Mouse (Mus musculus) MEL (cell line): ENCODE data around the gene Tjp1. TPM values are rescaled to one million over a fixed set of nuclear protein-coding genes. Genes with fewer than 3 reads are reported as not detected.

Source experiments
- DNase-seq: peaks from one replicate; pipeline ENCODE4 v3.0.0; 2011; ENCODE audit warnings: low read depth, low spot score
- H3K27ac ChIP-seq: 2 replicates; pipeline ENCODE4 v1.5.1; 2012; ENCODE audit warnings: low read depth, mild to moderate bottlenecking, control low read depth, low read length, moderate library complexity; ENCODE audit not compliant: control insufficient read depth
- H3K27me3 ChIP-seq, 2 experiments: fragments of 150-350 bp in 1 of 2; sonication (generic) in 1 of 2; 2 replicates each; pipeline ENCODE4 v1.6.1; 2012; ENCODE audit warnings: low read length in 2 of 2, mild to moderate bottlenecking in 2 of 2, improper control_type of control experiment in 1 of 2, moderate library complexity in 1 of 2; ENCODE audit not compliant: insufficient read depth in 2 of 2, control insufficient read depth in 1 of 2
- H3K36me3 ChIP-seq, 2 experiments: 2 replicates each; pipeline ENCODE4 v1.6.1; 2012 to 2014; ENCODE audit warnings: low read length in 2 of 2, improper control_type of control experiment in 1 of 2, inconsistent platforms in 1 of 2, mild to moderate bottlenecking in 1 of 2; ENCODE audit not compliant: insufficient read depth in 2 of 2, control insufficient read depth in 1 of 2
- H3K4me1 ChIP-seq, 2 experiments: fragments of 150-350 bp in 1 of 2; sonication (generic) in 1 of 2; 2 replicates each; pipeline ENCODE4 v1.6.1; 2012; ENCODE audit warnings: low read length in 2 of 2, improper control_type of control experiment in 1 of 2, mild to moderate bottlenecking in 1 of 2; ENCODE audit not compliant: insufficient read depth in 2 of 2, control insufficient read depth in 1 of 2
- H3K4me3 ChIP-seq, 2 experiments: fragments of 150-350 bp in 1 of 2; sonication (generic) in 1 of 2; 2 replicates each; pipeline ENCODE4 v1.5.1; 2012; ENCODE audit warnings: low read depth in 2 of 2, low read length in 2 of 2, mild to moderate bottlenecking in 2 of 2, moderate library complexity in 2 of 2, control low read depth in 1 of 2, improper control_type of control experiment in 1 of 2; ENCODE audit not compliant: control insufficient read depth in 1 of 2, insufficient read depth in 1 of 2
- H3K79me2 ChIP-seq: 2 replicates; pipeline ENCODE4 v1.6.1; 2012; ENCODE audit warnings: mild to moderate bottlenecking, low read length, moderate library complexity; ENCODE audit not compliant: control insufficient read depth, poor library complexity, insufficient read depth
- H3K9ac ChIP-seq: 2 replicates; pipeline ENCODE4 v1.6.1; 2012; ENCODE audit warnings: low read depth, mild to moderate bottlenecking, control low read depth, low read length, moderate library complexity; ENCODE audit not compliant: control insufficient read depth, poor library complexity, severe bottlenecking
- H3K9me3 ChIP-seq: fragments of 150-350 bp; sonication (generic); replicated peaks from 2 replicates; pipeline ENCODE4 v1.6.1; 2012; ENCODE audit warnings: mild to moderate bottlenecking, low read length, improper control_type of control experiment, moderate library complexity; ENCODE audit not compliant: insufficient read depth
- BHLHE40 ChIP-seq: IDR thresholded peaks from 2 replicates; pipeline ENCODE4 v1.6.1; 2012; ENCODE audit warnings: low read depth, mild to moderate bottlenecking, inconsistent platforms, low read length, improper control_type of control experiment, borderline replicate concordance
- EP300 ChIP-seq, 2 experiments: IDR thresholded peaks; 2 replicates each; pipeline ENCODE4 v1.6.1; 2011; ENCODE audit warnings: improper control_type of control experiment in 2 of 2, low read length in 2 of 2, low read depth in 1 of 2, mild to moderate bottlenecking in 1 of 2
- GABPA ChIP-seq: IDR thresholded peaks from 2 replicates; pipeline ENCODE4 v1.6.1; 2012; ENCODE audit warnings: low read depth, mild to moderate bottlenecking, inconsistent platforms, low read length, improper control_type of control experiment, moderate library complexity
- JUND ChIP-seq: IDR thresholded peaks from 2 replicates; pipeline ENCODE4 v1.6.1; 2011; ENCODE audit warnings: low read depth, mild to moderate bottlenecking, improper control_type of control experiment, low read length
- MAFK ChIP-seq: IDR thresholded peaks from 2 replicates; pipeline ENCODE4 v1.6.1; 2011; ENCODE audit warnings: low read depth, mild to moderate bottlenecking, low read length, improper control_type of control experiment, borderline replicate concordance
- MEF2A ChIP-seq: IDR thresholded peaks from 2 replicates; pipeline ENCODE4 v1.6.1; 2014; ENCODE audit warnings: low read depth, mild to moderate bottlenecking, inconsistent platforms, low read length, improper control_type of control experiment; ENCODE audit not compliant: poor library complexity, insufficient replicate concordance, severe bottlenecking; ENCODE audit errors: extremely low read depth
- POLR2A ChIP-seq, 2 experiments: IDR thresholded peaks; 2 replicates each; pipeline ENCODE4 v1.6.1; 2011 to 2012; ENCODE audit warnings: low read length in 2 of 2, mild to moderate bottlenecking in 2 of 2, control low read depth in 1 of 2, improper control_type of control experiment in 1 of 2, low read depth in 1 of 2, moderate library complexity in 1 of 2; ENCODE audit not compliant: control insufficient read depth in 1 of 2, insufficient read depth in 1 of 2, poor library complexity in 1 of 2
- POLR2AphosphoS5 ChIP-seq: IDR thresholded peaks from 2 replicates; pipeline ENCODE4 v1.6.1; 2012; ENCODE audit warnings: low read depth, borderline replicate concordance, mild to moderate bottlenecking, inconsistent platforms, low read length, moderate library complexity, mixed read lengths
- RAD21 ChIP-seq: IDR thresholded peaks from 2 replicates; pipeline ENCODE4 v1.6.1; 2011; ENCODE audit warnings: mild to moderate bottlenecking, low read depth, low read length, improper control_type of control experiment
- RCOR1 ChIP-seq: IDR thresholded peaks from 2 replicates; pipeline ENCODE4 v1.6.1; 2012; ENCODE audit warnings: low read depth, mild to moderate bottlenecking, inconsistent platforms, low read length, improper control_type of control experiment
- TAL1 ChIP-seq: IDR thresholded peaks from 2 replicates; pipeline ENCODE4 v1.6.1; 2012; ENCODE audit warnings: mild to moderate bottlenecking, inconsistent platforms, low read length, moderate library complexity, mixed read lengths
- USF1 ChIP-seq: IDR thresholded peaks from 2 replicates; pipeline ENCODE4 v1.6.1; 2014; ENCODE audit warnings: low read depth, mild to moderate bottlenecking, inconsistent platforms, low read length, improper control_type of control experiment, moderate library complexity
- ZKSCAN1 ChIP-seq: IDR thresholded peaks from 2 replicates; pipeline ENCODE4 v1.6.1; 2012; ENCODE audit warnings: low read depth, mild to moderate bottlenecking, inconsistent platforms, low read length, improper control_type of control experiment, moderate library complexity
- polyA plus RNA-seq, 2 experiments: library from polyadenylated mRNA; stranded (reverse) in 1 of 2; unstranded in 1 of 2; fragments of >175 nt in 1 of 2; fragments of >200 nt in 1 of 2; gene quantifications; 2 replicates each; pipeline versions ENCODE4 v1.2.1 to v1.2.4; 2012; ENCODE audit warnings: low replicate concordance in 2 of 2, low read depth in 1 of 2; ENCODE audit not compliant: insufficient read length in 2 of 2, insufficient read depth in 1 of 2, missing spikeins in 1 of 2
- total RNA-seq: library from RNA; depleted of rRNA; stranded (reverse); fragments of 300-350 nt; gene quantifications from 2 replicates; pipeline ENCODE4 v1.2.3, GENCODE M21; 2012

The Tjp1 gene
- total and polyA plus RNA-seq, 3 experiments, result 0.01 TPM; not detected in 2

GRCm38 (mm10) chr7:65370381-65370786 is 157.2 kb downstream of the Tjp1 start:
- Histone ChIP-seq H3K27me3 (no peaks in the 10 kb centered on the region), H3K27ac (no peak overlapping the region), H3K4me3 (no peak overlapping the region), H3K9me3 (no peaks in the 10 kb centered on the region), H3K79me2 (no peaks in the 10 kb centered on the region), H3K4me1 (no peaks in the 10 kb centered on the region), H3K36me3 (0 out of 4 replicates have a peak, but pooled peaks cover 0 to 2% of the 10 kb centered on the region in 2 experiments), H3K9ac (no peak overlapping the region)
- DNase-seq, result no peak
- no peak for TF ChIP-seq POLR2A (IDR thresholded peaks at IDR 0.05; ENCODE audit: control insufficient read depth in 1 of 2, insufficient read depth in 1 of 2, low read depth in 1 of 2, low read length in 2 of 2, poor library complexity in 1 of 2)

DNA sequence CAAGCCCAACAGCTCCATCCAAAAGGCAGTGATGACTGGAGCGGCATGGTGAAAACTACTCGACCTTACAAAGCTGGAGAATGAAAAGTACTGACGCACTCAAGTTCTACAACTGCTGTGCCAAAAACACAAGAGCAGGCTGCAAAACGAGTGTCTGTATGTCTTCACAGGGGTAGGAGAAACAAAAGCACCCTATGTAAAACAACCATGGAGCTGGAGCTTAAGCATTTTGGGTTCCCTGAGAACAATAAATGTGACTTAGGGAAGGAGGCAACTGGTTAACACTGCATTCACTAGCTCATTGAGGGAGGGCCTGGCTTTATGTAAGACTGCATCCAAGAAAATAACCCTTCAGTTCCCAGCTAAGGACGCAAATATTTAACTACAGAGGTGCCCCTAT is 158.5 kb downstream of the Tjp1 start:
- no peaks in the 10 kb centered on the region for H3K4me1 ChIP-seq
- H3K9me3 ChIP-seq, result no peaks in the 10 kb centered on the region
- no peak overlapping the region for H3K9ac ChIP-seq
- H3K27ac ChIP-seq, result no peak overlapping the region
- H3K79me2 ChIP-seq, result no peaks in the 10 kb centered on the region
- H3K27me3 ChIP-seq, result no peaks in the 10 kb centered on the region
- no peak overlapping the region for H3K4me3 ChIP-seq
- 0 out of 4 replicates have a peak, but pooled peaks cover 0 to 2% of the 10 kb centered on the region in 2 experiments for H3K36me3 ChIP-seq
- TF ChIP-seq BHLHE40 (no peak), EP300 (IDR thresholded peaks at IDR 0.05; ENCODE audit: low read depth in 1 of 2, low read length in 2 of 2) (no peak)
- no peak for DNase-seq

DNA sequence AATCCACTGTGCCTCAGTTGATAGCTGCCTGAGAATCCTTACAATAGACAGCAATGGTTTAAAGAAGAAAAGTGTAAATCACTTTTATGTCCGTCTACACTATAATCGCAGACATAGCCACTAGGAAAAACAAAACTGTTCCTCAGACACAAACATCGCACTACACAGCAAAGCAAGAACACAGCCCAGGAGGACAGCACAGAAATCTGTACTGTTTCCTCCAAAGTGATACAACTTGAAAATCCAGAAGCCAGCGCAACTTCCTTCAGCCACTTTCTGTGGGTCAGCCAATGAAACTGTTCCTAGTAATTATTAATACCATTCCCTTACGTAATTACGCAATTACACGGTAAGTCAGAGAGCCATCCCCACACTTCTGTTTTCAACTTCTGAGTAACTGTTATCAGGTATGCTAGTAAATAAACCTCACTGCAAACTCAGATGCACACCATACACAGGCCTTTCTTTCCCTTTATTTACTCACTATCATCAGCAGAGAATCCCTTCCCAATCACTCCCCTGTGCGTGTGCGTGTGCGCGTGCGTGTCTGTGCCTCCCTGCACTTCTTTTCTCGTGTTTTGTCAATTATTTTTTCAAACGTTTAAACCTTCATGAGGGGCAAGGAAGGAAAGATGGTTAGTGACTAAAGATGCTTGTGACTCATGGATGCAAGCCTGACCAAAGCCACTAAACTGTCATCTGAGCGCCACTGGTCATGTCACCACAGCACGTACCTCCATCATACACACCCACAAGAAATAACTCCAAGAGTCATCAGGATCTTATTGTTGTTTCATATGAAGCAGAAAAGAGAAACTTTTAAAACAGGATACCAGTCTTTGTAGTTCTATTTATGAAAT is 160.0 kb downstream of the Tjp1 start:
- Histone ChIP-seq H3K27me3 (no peaks in the 10 kb centered on the region), H3K4me3 (no peak overlapping the region), H3K27ac (no peak overlapping the region), H3K36me3 (no peaks in the 10 kb centered on the region), H3K4me1 (no peaks in the 10 kb centered on the region), H3K9ac (no peak overlapping the region), H3K79me2 (no peaks in the 10 kb centered on the region), H3K9me3 (no peaks in the 10 kb centered on the region)
- DNase-seq, result no peak
- TF ChIP-seq ZKSCAN1 (no peak), RCOR1 (no peak), TAL1 (no peak), JUND (no peak), GABPA (no peak), MAFK (no peak), USF1 (no peak), RAD21 (no peak), POLR2AphosphoS5 (no peak), MEF2A (no peak)
